In the genomic region with DNA sequence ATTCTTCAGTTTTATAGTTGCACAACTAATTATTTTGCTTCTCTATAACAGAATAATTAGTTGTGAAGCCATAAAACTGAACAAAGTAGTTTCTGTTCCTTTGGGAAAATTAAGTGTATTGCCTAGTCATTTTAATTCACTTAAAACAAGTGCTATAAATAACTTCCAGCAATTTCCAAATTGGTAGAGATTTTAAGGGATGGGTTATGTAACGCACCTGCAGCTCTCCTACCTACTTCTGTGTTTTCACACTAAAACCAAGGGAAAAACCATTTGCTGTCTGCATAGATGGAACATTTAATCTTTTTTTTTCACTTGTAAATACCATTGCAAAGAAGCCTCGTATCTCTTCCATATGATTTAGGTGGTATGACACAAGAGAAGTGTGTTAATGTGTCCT, we compare ENCODE assay signal across 16 mouse cellular contexts.
DNase-seq lines count a peak whose midpoint lies in the region; ATAC-seq lines count a peak whose summit lies in the region.
"Had no signal": no experiment of that assay in that cellular context is flagged by ENCODE, and none has a peak within 500 bp of the region (broad histone marks: within the 10 kb centered on the region; RNA-seq: fewer than 3 reads in every experiment).

No protein-coding gene starts in this region.

- no peak overlapping the region for H3K4me2 ChIP-seq in forebrain, embryonic 15.5 days (replicated peaks)

- H3K4me3 ChIP-seq in forebrain, embryonic 15.5 days, result no peak overlapping the region

- no peak overlapping the region for H3K9ac ChIP-seq in forebrain, embryonic 15.5 days (replicated peaks)

- H3K27me3 ChIP-seq in forebrain, embryonic 15.5 days, result no peaks in the 10 kb centered on the region
- H3K27me3 ChIP-seq: CH12.LX, Patski had no signal

- 0 out of 2 replicates have a peak, but pooled peaks have one; percentile 11 for ATAC-seq in cerebellum, adult (ENCODE audit: insufficient number of reproducible peaks, low FRiP score, low TSS enrichment)
- no peak for ATAC-seq in forebrain, embryonic 15.5 days (replicated peaks)
- ATAC-seq: activated CD4-positive, CD25-positive, alpha-beta regulatory T cell, adult 4 months; CD4-positive, CD25-positive, alpha-beta regulatory T cell, adult 4 months; Patski had no signal

- H3K9me3 ChIP-seq in forebrain, embryonic 15.5 days, result no peaks in the 10 kb centered on the region

- 84% methylated on average over 2 of the region's 2 CpGs for WGBS in forebrain, embryonic 15.5 days

- no peaks in the 10 kb centered on the region for H3K4me1 ChIP-seq in forebrain, embryonic 15.5 days

- no peak for DNase-seq in cerebellum, adult 9-11 months
- DNase-seq in cerebellum, adult 9-10 months, result peak; percentile 72
- DNase-seq in cerebellum, adult 11 months, result no peak
- peak; percentile 56 for DNase-seq in brain, adult 2 months (ENCODE audit: low read depth, low spot score)
- DNase-seq: adrenal gland, adult 2 months; adrenal gland, adult 8-10 months; adrenal gland, postnatal 14 days; adrenal gland, postnatal 36 days; B cell, adult 2 months had no signal

- H3K27ac ChIP-seq in forebrain, embryonic 15.5 days (replicated peaks), result no peak overlapping the region

- H3K36me3 ChIP-seq in forebrain, embryonic 15.5 days, result no peaks in the 10 kb centered on the region
- H3K36me3 ChIP-seq: G1E had no signal

Comparison
In these comparisons a context has a peak if more than half of its experiments do, and no peak if none do; other contexts are left out.
1. DNase-seq: peak in cerebellum, adult 9-10 months (single experiment) and brain, adult 2 months (single experiment); none in cerebellum, adult 9-11 months (single experiment) and cerebellum, adult 11 months (single experiment).